Mouse (Mus musculus) myocyte (in vitro differentiated cells): Measurements from ENCODE around the gene Gpx6. TPM values are rescaled to one million over a fixed set of nuclear protein-coding genes. Genes with fewer than 3 reads are reported as not detected.
A peak's percentile ranks its signal among the peaks of the same experiment; 100 is the strongest.

Experiments used
- H3K27me3 ChIP-seq: one replicate; pipeline ENCODE4 v1.6.1; 2011; ENCODE audit not compliant: control insufficient read depth, insufficient read depth, insufficient read length
- H3K36me3 ChIP-seq: one replicate; pipeline ENCODE4 v1.6.1; 2011; ENCODE audit not compliant: control insufficient read depth, insufficient read depth
- H3K4me2 ChIP-seq: one replicate; pipeline ENCODE4 v1.6.1; 2011; ENCODE audit warnings: low read depth, control low read depth
- H3K4me3 ChIP-seq: one replicate; pipeline ENCODE4 v1.5.1; 2011; ENCODE audit warnings: mild to moderate bottlenecking, control low read depth, moderate library complexity
- H3K79me2 ChIP-seq: one replicate; pipeline ENCODE4 v1.6.1; 2011; ENCODE audit not compliant: control insufficient read depth, insufficient read depth
- H3ac ChIP-seq: one replicate; pipeline ENCODE4 v1.6.1; 2011; ENCODE audit not compliant: control insufficient read depth, insufficient read length
- CEBPB ChIP-seq: IDR thresholded peaks from 2 replicates; pipeline ENCODE4 v1.6.1; 2011; ENCODE audit warnings: mild to moderate bottlenecking, moderate library complexity; ENCODE audit not compliant: poor library complexity, insufficient read depth, severe bottlenecking
- E2F4 ChIP-seq: IDR thresholded peaks from one replicate; pipeline ENCODE4 v1.6.1; 2011; ENCODE audit warnings: mild to moderate bottlenecking, control low read depth, moderate library complexity; ENCODE audit not compliant: insufficient read depth
- MAX ChIP-seq: IDR thresholded peaks from one replicate; pipeline ENCODE4 v1.6.1; 2011; ENCODE audit warnings: low read depth, mild to moderate bottlenecking, control low read depth
- MYOD1 ChIP-seq, 3 experiments: IDR thresholded peaks; one replicate each; pipeline ENCODE4 v1.6.1; 2011; ENCODE audit warnings: control low read depth in 2 of 3, low read depth in 2 of 3, mild to moderate bottlenecking in 2 of 3, moderate library complexity in 1 of 3; ENCODE audit not compliant: insufficient read length in 2 of 3, control insufficient read depth in 1 of 3
- MYOG ChIP-seq, 3 experiments: IDR thresholded peaks; one replicate each; pipeline ENCODE4 v1.6.1; 2011; ENCODE audit warnings: control low read depth in 2 of 3, low read depth in 2 of 3, mild to moderate bottlenecking in 2 of 3; ENCODE audit not compliant: insufficient read length in 2 of 3, control insufficient read depth in 1 of 3, insufficient read depth in 1 of 3
- POLR2A ChIP-seq: IDR thresholded peaks from one replicate; pipeline ENCODE4 v1.6.1; 2011; ENCODE audit warnings: low read depth, mild to moderate bottlenecking, control low read depth, moderate library complexity; ENCODE audit not compliant: insufficient read length
- POLR2AphosphoS2 ChIP-seq: IDR thresholded peaks from one replicate; pipeline ENCODE4 v1.6.1; 2011; ENCODE audit warnings: low read depth, control low read depth; ENCODE audit not compliant: insufficient read length
- REST ChIP-seq: IDR thresholded peaks from one replicate; pipeline ENCODE4 v1.6.1; 2011; ENCODE audit warnings: mild to moderate bottlenecking, control low read depth, moderate library complexity; ENCODE audit not compliant: insufficient read depth, insufficient read length
- SRF ChIP-seq: IDR thresholded peaks from one replicate; pipeline ENCODE4 v1.6.1; 2011; ENCODE audit warnings: low read depth; ENCODE audit not compliant: control insufficient read depth, insufficient read length
- TCF12 ChIP-seq: IDR thresholded peaks from one replicate; pipeline ENCODE4 v1.6.1; 2011; ENCODE audit warnings: mild to moderate bottlenecking, control low read depth; ENCODE audit not compliant: poor library complexity, insufficient read depth, severe bottlenecking
- TCF3 ChIP-seq: IDR thresholded peaks from one replicate; pipeline ENCODE4 v1.6.1; 2011; ENCODE audit warnings: low read depth, control low read depth; ENCODE audit not compliant: insufficient read length
- USF1 ChIP-seq: IDR thresholded peaks from one replicate; pipeline ENCODE4 v1.6.1; 2011; ENCODE audit warnings: low read depth, mild to moderate bottlenecking, control low read depth, moderate library complexity
- polyA plus RNA-seq: library from polyadenylated mRNA; unstranded; fragments of >200 nt; fragmentation: generic; extraction: Trizol; gene quantifications from one replicate; pipeline ENCODE4 v1.2.1, GENCODE M21; 2012; ENCODE audit warnings: missing spikeins

The Gpx6 gene
- polyA plus RNA-seq, 1 experiment, result not detected

- no peak overlapping the region for H3K4me2 ChIP-seq
- H3K36me3 ChIP-seq, result no peaks in the 10 kb centered on the region
- no peak overlapping the region for H3ac ChIP-seq
- no peak for TF ChIP-seq POLR2A
- TF ChIP-seq CEBPB, result no peak
- no peak for TF ChIP-seq REST
- TF ChIP-seq MYOD1 (IDR thresholded peaks at IDR 0.05; ENCODE audit: control insufficient read depth in 1 of 3, insufficient read length in 2 of 3, low read depth in 2 of 3), result no peak
- TF ChIP-seq MYOG (IDR thresholded peaks at IDR 0.05; ENCODE audit: control insufficient read depth in 1 of 3, insufficient read depth in 1 of 3, insufficient read length in 2 of 3, low read depth in 2 of 3), result no peak
- no peak for TF ChIP-seq SRF
- no peak for TF ChIP-seq TCF12
- no peak for TF ChIP-seq MAX
- no peak for TF ChIP-seq USF1
- TF ChIP-seq E2F4, result no peak
- TF ChIP-seq TCF3, result no peak
- TF ChIP-seq POLR2AphosphoS2, result no peak
- H3K27me3 ChIP-seq, result no peaks in the 10 kb centered on the region
- no peaks in the 10 kb centered on the region for H3K79me2 ChIP-seq
- H3K4me3 ChIP-seq, result no peak overlapping the region
Measured at GRCm38 (mm10) chr13:21322509-21323375, 10.8 kb downstream of the Gpx6 start.

GRCm38 (mm10) chr13:21323405-21323804 is 11.5 kb downstream of the Gpx6 start:
- H3K4me2 ChIP-seq, result no peak overlapping the region
- no peaks in the 10 kb centered on the region for H3K27me3 ChIP-seq
- no peak overlapping the region for H3K4me3 ChIP-seq

GRCm38 (mm10) chr13:21326191-21326590 is 14.3 kb downstream of the Gpx6 start:
- peaks cover 3% of the 10 kb centered on the region for H3K27me3 ChIP-seq
- no peaks in the 10 kb centered on the region for H3K36me3 ChIP-seq
- H3K4me2 ChIP-seq, result peak overlapping the region; percentile 72
- H3K4me3 ChIP-seq, result peak overlapping the region; percentile 12
- no peak overlapping the region for H3ac ChIP-seq
- no peak for TF ChIP-seq MYOG (IDR thresholded peaks at IDR 0.05; ENCODE audit: control insufficient read depth in 1 of 3, insufficient read depth in 1 of 3, insufficient read length in 2 of 3, low read depth in 2 of 3)
- TF ChIP-seq TCF3, result no peak
- no peaks in the 10 kb centered on the region for H3K79me2 ChIP-seq

More at GRCm38 (mm10) chr13:21323405-21323804, 11.5 kb downstream of the Gpx6 start:
- Histone ChIP-seq H3ac (no peak overlapping the region), H3K79me2 (no peaks in the 10 kb centered on the region), H3K36me3 (no peaks in the 10 kb centered on the region)
- TF ChIP-seq MYOD1 (IDR thresholded peaks at IDR 0.05; ENCODE audit: control insufficient read depth in 1 of 3, insufficient read length in 2 of 3, low read depth in 2 of 3), result no peak
- no peak for TF ChIP-seq E2F4
- no peak for TF ChIP-seq USF1
- no peak for TF ChIP-seq REST

GRCm38 (mm10) chr13:21326657-21327211 is 14.8 kb downstream of the Gpx6 start:
- Histone ChIP-seq H3K27me3 (peaks cover 3% of the 10 kb centered on the region), H3K4me2 (peak overlapping the region; percentile 72), H3K79me2 (no peaks in the 10 kb centered on the region), H3K4me3 (peak overlapping the region; percentile 12), H3K36me3 (no peaks in the 10 kb centered on the region), H3ac (no peak overlapping the region)
- no peak for TF ChIP-seq TCF3
- no peak for TF ChIP-seq MAX
- TF ChIP-seq TCF12, result no peak
- TF ChIP-seq MYOG (IDR thresholded peaks at IDR 0.05; ENCODE audit: control insufficient read depth in 1 of 3, insufficient read depth in 1 of 3, insufficient read length in 2 of 3, low read depth in 2 of 3), result no peak
- TF ChIP-seq POLR2AphosphoS2, result no peak
- TF ChIP-seq E2F4, result no peak
- TF ChIP-seq SRF, result no peak
- no peak for TF ChIP-seq REST
- TF ChIP-seq MYOD1 (IDR thresholded peaks at IDR 0.05; ENCODE audit: control insufficient read depth in 1 of 3, insufficient read length in 2 of 3, low read depth in 2 of 3), result no peak
- TF ChIP-seq CEBPB, result no peak
- no peak for TF ChIP-seq USF1
- no peak for TF ChIP-seq POLR2A

- H3K4me3 ChIP-seq, result peak overlapping the region; percentile 12
- no peak overlapping the region for H3ac ChIP-seq
- no peaks in the 10 kb centered on the region for H3K79me2 ChIP-seq
Measured at GRCm38 (mm10) chr13:21327424-21327823, 15.5 kb downstream of the Gpx6 start.

More at GRCm38 (mm10) chr13:21327424-21327823, 15.5 kb downstream of the Gpx6 start:
- Histone ChIP-seq H3K27me3 (peaks cover 3% of the 10 kb centered on the region), H3K4me2 (peak overlapping the region; percentile 72), H3K36me3 (no peaks in the 10 kb centered on the region)
- TF ChIP-seq USF1 (no peak), TCF3 (no peak), SRF (no peak), E2F4 (no peak), MYOD1 (IDR thresholded peaks at IDR 0.05; ENCODE audit: control insufficient read depth in 1 of 3, insufficient read length in 2 of 3, low read depth in 2 of 3) (no peak), REST (no peak), CEBPB (no peak), TCF12 (no peak), MAX (no peak), MYOG (IDR thresholded peaks at IDR 0.05; ENCODE audit: control insufficient read depth in 1 of 3, insufficient read depth in 1 of 3, insufficient read length in 2 of 3, low read depth in 2 of 3) (no peak), POLR2A (no peak), POLR2AphosphoS2 (no peak)
